Mouse (Mus musculus) thymus, postnatal 4 days (tissue): ENCODE data around the gene Dazap1.

ENCODE experiments used
- DNase-seq: peaks from one replicate; pipeline ENCODE4 v3.0.0; 2021

Gene Dazap1

GRCm38 (mm10) chr10:80271870-80272585 is 10.7 kb downstream of the Dazap1 start:
- no peak for DNase-seq

DNA sequence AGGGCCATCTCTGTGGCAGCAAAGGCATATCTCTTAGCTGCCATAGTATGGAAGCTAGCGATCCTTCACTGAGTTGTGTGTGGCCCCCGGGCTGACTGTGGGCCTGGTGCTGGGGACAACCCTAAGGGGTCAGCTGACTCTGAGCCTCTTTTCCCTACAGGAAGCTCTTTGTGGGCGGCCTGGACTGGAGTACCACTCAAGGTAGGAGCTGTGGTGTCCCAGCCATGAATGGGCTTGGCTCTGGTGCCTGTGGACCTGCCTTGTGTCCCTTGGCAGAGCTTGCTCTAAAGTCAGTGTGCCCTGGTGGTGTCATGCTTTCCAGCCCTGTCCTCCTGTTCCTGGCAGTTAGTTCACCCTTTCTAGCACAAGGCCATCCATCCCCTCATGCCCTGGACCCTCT is 12.6 kb downstream of the Dazap1 start:
- no peak for DNase-seq

GRCm38 (mm10) chr10:80276238-80276637 is 15.0 kb downstream of the Dazap1 start:
- no peak for DNase-seq

DNA sequence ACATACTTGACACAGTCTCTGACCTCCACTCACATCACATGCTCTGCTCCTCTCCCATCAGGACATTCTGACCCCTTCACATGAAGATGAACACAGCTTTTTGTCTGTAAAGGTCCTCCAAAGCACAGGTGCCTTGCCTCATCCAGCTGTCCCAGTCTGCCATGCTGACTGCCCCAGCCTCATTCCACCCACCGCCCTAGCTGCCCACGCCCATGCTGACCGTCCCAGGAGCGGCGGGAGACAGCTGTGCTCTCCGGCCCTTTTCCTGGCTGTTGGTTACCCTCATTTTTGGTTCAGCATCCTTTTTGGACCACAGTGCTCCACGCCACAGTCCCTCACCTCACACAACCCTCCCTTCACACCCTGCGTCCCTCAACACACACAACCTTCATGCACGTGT is 17.1 kb downstream of the Dazap1 start:
- no peak for DNase-seq

GRCm38 (mm10) chr10:80279273-80279672 is 18.0 kb downstream of the Dazap1 start:
- DNase-seq = no peak

DNA sequence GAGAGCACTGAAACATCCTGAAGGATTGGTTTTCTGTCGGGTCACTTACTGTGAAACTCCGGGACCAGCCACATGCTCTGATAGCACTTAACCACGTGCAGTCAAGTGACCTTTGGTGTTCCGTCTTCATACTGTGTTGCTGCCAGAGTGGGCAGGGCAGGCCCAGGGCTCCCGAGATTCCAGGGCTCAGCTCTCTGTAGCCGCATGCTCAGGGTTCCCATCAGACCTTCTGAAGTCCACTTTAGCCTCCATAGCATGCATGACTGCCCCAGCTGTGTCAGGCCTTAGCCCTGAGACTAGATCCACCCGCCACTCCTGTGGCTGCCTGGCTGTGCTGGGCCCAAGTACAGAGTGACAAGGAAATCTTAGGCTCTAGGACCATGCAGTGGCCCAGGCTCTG is 20.0 kb downstream of the Dazap1 start:
- no peak for DNase-seq

- no peak for DNase-seq
Observed at GRCm38 (mm10) chr10:80281921-80282371, 20.7 kb downstream of the Dazap1 start.

DNA sequence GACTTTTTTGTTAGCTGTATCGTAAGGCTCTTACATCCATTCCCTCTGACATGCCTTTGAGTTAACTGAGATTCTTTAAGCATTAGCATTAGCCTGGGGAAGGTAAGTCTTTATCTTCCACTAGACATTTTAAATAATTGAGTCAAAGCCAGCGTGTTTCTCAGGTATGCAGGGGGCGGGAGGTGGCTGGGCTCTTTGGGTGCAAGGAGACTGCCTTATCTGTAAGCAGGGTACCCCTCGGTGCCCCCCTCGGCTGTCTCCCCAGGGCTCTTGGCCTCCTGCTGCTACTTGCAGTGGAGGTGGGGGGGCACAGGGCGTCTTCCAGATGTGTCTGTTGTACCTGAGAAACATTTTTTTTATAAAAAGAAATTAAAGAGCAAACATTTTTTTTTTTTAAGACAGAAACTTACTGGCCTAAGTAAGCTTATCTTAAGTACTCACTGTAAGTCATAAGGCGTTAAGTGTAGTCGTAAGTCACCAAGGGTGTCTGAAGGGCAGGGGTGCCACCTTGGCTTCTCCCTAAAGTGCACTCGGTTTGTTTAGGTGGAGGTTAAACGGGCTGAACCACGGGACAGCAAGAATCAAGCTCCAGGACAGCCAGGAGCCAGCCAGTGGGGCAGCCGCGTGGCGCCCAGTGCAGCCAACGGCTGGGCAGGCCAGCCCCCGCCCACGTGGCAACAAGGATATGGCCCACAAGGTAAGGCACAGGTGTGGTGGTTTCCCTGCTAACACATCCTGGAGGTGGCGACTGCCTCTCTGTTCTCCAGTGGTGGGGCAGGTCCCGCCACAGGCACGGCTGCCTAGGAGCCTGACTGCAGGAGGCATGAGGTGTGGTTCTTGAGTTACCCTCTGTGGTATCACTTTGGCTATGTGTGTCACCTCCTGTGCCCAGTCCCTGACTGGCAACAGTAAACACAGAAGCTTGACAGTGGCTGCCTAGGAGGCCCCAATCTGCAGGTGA is 21.5 kb downstream of the Dazap1 start:
- DNase-seq = no peak

DNA sequence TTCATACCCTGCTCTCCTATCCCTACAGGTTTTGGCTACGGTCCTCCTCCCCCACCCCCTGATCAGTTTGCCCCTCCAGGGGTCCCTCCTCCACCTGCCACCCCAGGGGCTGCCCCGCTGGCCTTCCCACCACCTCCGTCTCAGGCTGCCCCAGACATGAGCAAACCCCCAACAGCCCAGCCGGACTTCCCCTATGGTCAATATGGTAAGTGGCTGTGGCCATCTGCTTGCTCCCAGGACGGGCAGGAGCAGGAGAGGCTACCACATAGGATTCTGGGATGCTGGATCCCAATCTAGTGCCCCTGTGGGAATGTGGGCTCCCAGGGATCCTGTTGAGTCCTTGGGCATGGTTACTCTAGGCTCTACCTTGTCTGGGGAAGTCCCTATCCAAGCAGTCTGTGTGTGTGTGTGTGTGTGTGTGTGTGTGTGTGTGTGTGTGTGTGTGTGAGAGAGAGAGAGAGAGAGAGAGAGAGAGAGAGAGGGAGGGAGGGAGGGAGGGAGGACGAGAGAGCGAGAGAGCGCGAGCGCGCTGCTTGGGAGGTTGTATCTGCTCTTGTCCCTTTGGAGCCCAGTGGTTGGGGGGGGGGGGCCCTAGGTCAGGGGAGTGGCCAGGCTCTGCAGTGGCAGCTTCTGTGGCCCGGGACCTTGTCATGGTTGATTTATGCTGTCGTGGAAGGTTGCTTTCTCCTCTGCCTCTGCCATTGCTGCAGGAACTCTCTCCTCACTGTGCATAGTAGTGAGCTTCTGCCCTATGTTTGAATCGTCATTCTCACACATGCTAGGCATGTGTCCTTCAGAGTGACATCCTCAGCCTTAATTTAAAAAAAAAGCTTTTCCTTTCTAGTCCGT is 24.2 kb downstream of the Dazap1 start:
- no peak for DNase-seq

GRCm38 (mm10) chr10:80288097-80288496 is 26.8 kb downstream of the Dazap1 start:
- DNase-seq = no peak

DNA sequence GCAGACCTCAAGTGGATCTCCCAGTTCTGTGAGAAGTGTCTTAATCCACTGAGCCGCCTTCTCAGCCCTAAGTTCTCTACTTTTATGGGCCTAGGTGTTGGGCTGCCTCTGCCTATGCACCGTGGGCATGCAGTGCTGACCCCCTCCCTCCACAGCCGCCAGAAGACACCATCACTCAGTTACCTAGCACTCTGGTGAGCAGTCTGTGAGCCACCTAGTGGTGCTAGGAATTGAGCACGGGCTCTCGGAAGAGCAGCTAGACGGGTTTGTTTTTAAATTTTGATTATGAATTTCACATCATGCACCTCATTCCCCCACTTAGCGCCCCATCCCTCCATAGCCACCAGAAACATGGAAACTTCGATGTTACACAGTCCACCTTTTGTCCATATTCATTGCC is 27.4 kb downstream of the Dazap1 start:
- DNase-seq = no peak

GRCm38 (mm10) chr10:80292251-80293146 is 31.2 kb downstream of the Dazap1 start, which contains the start of gene Rps15:
Gene Rps15 (plus strand): TSS chr10:80292453.
- DNase-seq = peak; percentile 97

- peak; percentile 53 for DNase-seq
Observed at GRCm38 (mm10) chr10:80293325-80293724, 32.0 kb downstream of the Dazap1 start.

GRCm38 (mm10) chr10:80294311-80294710 is 33.0 kb downstream of the Dazap1 start:
- DNase-seq = no peak

GRCm38 (mm10) chr10:80294788-80295303 is 33.6 kb downstream of the Dazap1 start:
- no peak for DNase-seq

GRCm38 (mm10) chr10:80295618-80296425 is 34.5 kb downstream of the Dazap1 start, which contains the start of gene Apc2:
Gene Apc2 (plus strand): TSS chr10:80295977.
- DNase-seq = peak; percentile 78

DNA sequence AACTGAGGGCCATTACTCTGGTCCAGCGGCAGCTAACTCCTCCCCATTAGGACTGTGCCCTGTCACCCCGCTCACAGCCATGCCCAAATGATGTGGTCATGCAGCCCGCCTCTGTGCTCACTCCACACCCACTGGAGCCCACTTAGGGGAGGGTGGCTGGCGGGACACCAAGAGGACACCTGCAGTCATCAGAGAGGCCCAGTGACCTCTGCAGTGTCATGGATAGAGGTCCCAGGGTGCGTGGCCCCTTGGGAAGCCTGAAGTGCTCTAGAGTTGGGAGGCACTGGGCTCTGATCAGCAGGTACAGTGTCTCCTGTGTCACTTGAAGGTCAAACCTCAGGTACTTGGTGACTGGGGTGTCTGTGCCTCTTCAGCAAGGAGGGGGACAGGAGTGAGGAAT is 35.5 kb downstream of the Dazap1 start:
- no peak for DNase-seq

- no peak for DNase-seq
Observed at GRCm38 (mm10) chr10:80297526-80298133, 36.3 kb downstream of the Dazap1 start.

GRCm38 (mm10) chr10:80298571-80299281 is 37.4 kb downstream of the Dazap1 start:
- DNase-seq = peak; percentile 48
